Mouse (Mus musculus): ENCODE results near the gene Efhc1. TPM values are rescaled to one million over a fixed set of nuclear protein-coding genes. Genes with fewer than 3 reads are reported as not detected.

Gene Efhc1
- polyA plus RNA-seq, 1 experiment from 2014 or later: 3.6 TPM

- no peak; the same call in 1 of the 2 replicates for ATAC-seq (ENCODE audit: low FRiP score, low read depth)
- WGBS: 54% methylated on average over 7 of the region's 7 CpGs
Observed at GRCm38 (mm10) chr1:20995331-20995986, 44.0 kb downstream of the Efhc1 start.

GRCm38 (mm10) chr1:20996603-20997327 lies 45.3 kb downstream of the Efhc1 start:
- H3K4me3 ChIP-seq: no peak overlapping the region
- no peak for ATAC-seq (ENCODE audit: low FRiP score, low read depth)
- no peak overlapping the region for H3K4me2 ChIP-seq
- no peaks in the 10 kb centered on the region for H3K9me3 ChIP-seq
- H3K9ac ChIP-seq: no peak overlapping the region
- H3K27me3 ChIP-seq: no peaks in the 10 kb centered on the region
- no peak overlapping the region for H3K27ac ChIP-seq (replicated peaks)
- H3K4me1 ChIP-seq (replicated peaks): no peaks in the 10 kb centered on the region
- WGBS: 53% methylated on average over 17 of the region's 17 CpGs
- H3K36me3 ChIP-seq: no peaks in the 10 kb centered on the region

More at GRCm38 (mm10) chr1:20995331-20995986, 44.0 kb downstream of the Efhc1 start:
- Histone ChIP-seq H3K36me3 (no peaks in the 10 kb centered on the region), H3K4me3 (no peak overlapping the region), H3K9me3 (no peaks in the 10 kb centered on the region), H3K4me2 (no peak overlapping the region), H3K9ac (no peak overlapping the region), H3K27ac (replicated peaks) (no peak overlapping the region), H3K4me1 (replicated peaks) (no peaks in the 10 kb centered on the region), H3K27me3 (no peaks in the 10 kb centered on the region)

DNA sequence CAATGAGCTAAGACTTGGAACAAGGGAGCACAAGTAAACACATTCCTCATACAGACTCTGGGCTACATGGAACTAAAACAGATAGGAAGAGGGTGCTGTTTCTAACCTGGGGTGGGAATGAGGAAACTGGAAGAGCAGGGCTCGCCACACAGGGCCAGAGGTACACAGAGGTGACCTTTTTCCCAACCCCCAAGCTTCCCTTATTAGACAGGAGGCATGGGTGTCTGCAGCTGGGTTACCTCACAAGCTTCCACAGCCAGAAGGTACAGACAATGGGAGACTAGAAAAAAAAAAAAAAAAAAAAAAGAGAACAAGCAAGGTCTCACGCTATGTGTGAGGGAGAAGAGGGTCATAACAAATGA lies 45.9 kb downstream of the Efhc1 start:
- 68% methylated on average over 2 of the region's 2 CpGs for WGBS
- no peaks in the 10 kb centered on the region for H3K9me3 ChIP-seq
- H3K4me3 ChIP-seq: no peak overlapping the region
- no peak overlapping the region for H3K27ac ChIP-seq (replicated peaks)
- no peaks in the 10 kb centered on the region for H3K27me3 ChIP-seq
- no peaks in the 10 kb centered on the region for H3K4me1 ChIP-seq (replicated peaks)
- ATAC-seq (ENCODE audit: low FRiP score, low read depth): no peak
- H3K4me2 ChIP-seq: no peak overlapping the region
- H3K9ac ChIP-seq: no peak overlapping the region
- no peaks in the 10 kb centered on the region for H3K36me3 ChIP-seq

GRCm38 (mm10) chr1:20997881-20998389 lies 46.5 kb downstream of the Efhc1 start:
- Histone ChIP-seq H3K36me3 (no peaks in the 10 kb centered on the region), H3K9ac (no peak overlapping the region), H3K27me3 (no peaks in the 10 kb centered on the region), H3K4me1 (replicated peaks) (0 out of 2 replicates have a peak, but pooled peaks cover 3% of the 10 kb centered on the region), H3K4me2 (no peak overlapping the region), H3K9me3 (no peaks in the 10 kb centered on the region), H3K27ac (replicated peaks) (no peak overlapping the region), H3K4me3 (no peak overlapping the region)
- ATAC-seq (ENCODE audit: low FRiP score, low read depth): no peak
- 51% methylated on average over 13 of the region's 13 CpGs for WGBS

DNA sequence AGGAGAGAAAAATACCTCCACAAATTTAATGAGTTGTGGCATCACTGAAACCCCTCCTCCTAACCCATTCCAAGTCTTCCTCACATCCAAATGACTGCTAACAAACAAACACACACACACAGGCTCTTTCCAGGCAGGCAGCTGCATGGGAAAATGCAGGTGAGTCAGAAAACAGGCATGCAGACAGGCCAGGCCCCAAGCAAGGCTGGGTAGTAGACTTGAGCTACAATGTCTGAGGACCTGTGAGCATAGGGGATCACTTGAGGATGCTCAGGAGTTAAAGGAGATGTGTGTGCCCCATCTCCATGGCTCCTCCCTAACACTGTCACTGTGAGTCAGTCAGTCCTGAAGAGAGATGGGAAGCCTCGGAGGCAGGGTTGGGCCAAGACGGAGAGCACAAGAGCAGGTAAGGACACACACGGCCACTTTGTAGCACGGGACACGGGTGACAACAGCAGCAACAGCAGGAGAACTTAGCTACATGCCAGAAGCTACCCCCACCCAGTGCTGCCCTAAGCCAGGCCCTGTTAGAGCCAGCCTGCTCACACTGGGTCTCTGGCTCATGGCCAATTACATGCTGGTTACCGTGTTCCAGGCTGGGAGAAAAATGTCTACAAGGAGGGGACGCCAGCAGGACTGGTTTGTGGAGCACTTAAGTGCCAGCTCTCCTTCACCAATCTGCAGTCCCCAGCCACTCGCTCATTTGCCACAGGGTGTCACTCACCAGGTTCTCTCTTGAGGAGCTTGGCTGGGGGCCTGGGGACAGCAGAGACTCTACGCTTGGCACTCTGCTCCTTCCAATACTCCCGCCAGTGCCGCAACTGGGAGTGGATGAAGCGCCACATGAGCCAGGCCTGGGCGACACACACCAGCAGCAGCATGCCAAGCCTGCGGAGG lies 51.1 kb downstream of the Efhc1 start:
- no peak overlapping the region for H3K4me2 ChIP-seq
- 70% methylated on average over 14 of the region's 14 CpGs for WGBS
- H3K9me3 ChIP-seq: no peaks in the 10 kb centered on the region
- no peak overlapping the region for H3K4me3 ChIP-seq
- no peak overlapping the region for H3K9ac ChIP-seq
- 0 out of 2 replicates have a peak, but pooled peaks cover 4% of the 10 kb centered on the region for H3K4me1 ChIP-seq (replicated peaks)
- no peak overlapping the region for H3K27ac ChIP-seq (replicated peaks)
- H3K36me3 ChIP-seq: no peaks in the 10 kb centered on the region
- peak; percentile 71 for ATAC-seq (ENCODE audit: low FRiP score, low read depth)
- H3K27me3 ChIP-seq: no peaks in the 10 kb centered on the region

DNA sequence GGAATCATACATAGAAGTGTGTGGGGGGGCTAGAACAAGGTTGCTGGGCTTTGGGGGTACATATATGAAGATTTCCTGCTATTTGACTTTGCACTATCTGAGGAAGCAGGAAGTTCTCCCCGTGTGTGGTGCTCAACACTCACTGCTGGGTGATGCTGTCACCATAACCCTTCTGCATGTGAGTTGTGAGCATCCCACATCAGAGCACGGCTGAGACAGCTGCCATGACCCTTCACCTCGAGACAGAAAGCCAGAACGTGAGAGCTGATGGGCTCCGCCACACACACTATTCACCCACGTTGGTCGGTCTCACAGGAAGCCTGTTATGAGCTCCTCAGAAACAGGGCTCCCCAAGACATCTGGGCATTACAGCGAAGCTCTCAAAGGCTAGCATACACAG lies 53.2 kb downstream of the Efhc1 start:
- 85% methylated on average over 8 of the region's 8 CpGs for WGBS
- Histone ChIP-seq H3K4me3 (no peak overlapping the region), H3K27me3 (no peaks in the 10 kb centered on the region), H3K9me3 (no peaks in the 10 kb centered on the region), H3K36me3 (no peaks in the 10 kb centered on the region), H3K9ac (no peak overlapping the region), H3K27ac (replicated peaks) (no peak overlapping the region), H3K4me2 (no peak overlapping the region), H3K4me1 (replicated peaks) (0 out of 2 replicates have a peak, but pooled peaks cover 4% of the 10 kb centered on the region)
- no peak for ATAC-seq (ENCODE audit: low FRiP score, low read depth)

DNA sequence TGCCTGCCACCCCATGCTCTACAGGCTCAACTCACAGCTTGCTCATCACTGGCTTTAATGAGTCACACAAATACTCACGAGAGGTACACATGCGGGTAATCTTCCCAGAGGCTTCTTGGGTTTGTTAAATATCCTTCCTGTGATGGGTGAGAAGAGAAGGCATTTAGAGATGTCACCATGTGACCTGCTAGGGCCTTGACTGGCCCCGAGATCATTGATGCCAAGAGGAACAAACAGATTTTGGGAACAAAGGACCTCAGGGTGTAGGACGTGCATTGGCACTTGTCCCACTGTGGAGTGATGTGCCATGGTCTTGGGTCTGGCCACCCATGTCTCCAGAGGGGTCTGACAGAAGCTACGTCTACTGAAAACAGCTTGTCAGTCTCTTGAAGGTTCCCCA lies 55.3 kb downstream of the Efhc1 start:
- H3K27me3 ChIP-seq: no peaks in the 10 kb centered on the region
- no peak overlapping the region for H3K9ac ChIP-seq
- 85% methylated on average over 5 of the region's 5 CpGs for WGBS
- H3K9me3 ChIP-seq: no peaks in the 10 kb centered on the region
- H3K27ac ChIP-seq (replicated peaks): no peak overlapping the region
- no peak for ATAC-seq (ENCODE audit: low FRiP score, low read depth)
- H3K4me3 ChIP-seq: no peak overlapping the region
- H3K36me3 ChIP-seq: no peaks in the 10 kb centered on the region
- H3K4me2 ChIP-seq: no peak overlapping the region
- 0 out of 2 replicates have a peak, but pooled peaks cover 4% of the 10 kb centered on the region for H3K4me1 ChIP-seq (replicated peaks)

GRCm38 (mm10) chr1:21007941-21008701 lies 56.7 kb downstream of the Efhc1 start:
- Histone ChIP-seq H3K27ac (replicated peaks) (no peak overlapping the region), H3K9me3 (no peaks in the 10 kb centered on the region)

GRCm38 (mm10) chr1:21008891-21009290 lies 57.5 kb downstream of the Efhc1 start:
- H3K36me3 ChIP-seq: no peaks in the 10 kb centered on the region
- no peak overlapping the region for H3K9ac ChIP-seq
- no peak overlapping the region for H3K4me3 ChIP-seq
- H3K4me2 ChIP-seq: no peak overlapping the region
- H3K9me3 ChIP-seq: no peaks in the 10 kb centered on the region
- no peak for ATAC-seq (ENCODE audit: low FRiP score, low read depth)
- no peaks in the 10 kb centered on the region for H3K4me1 ChIP-seq (replicated peaks)
- no peaks in the 10 kb centered on the region for H3K27me3 ChIP-seq
- no peak overlapping the region for H3K27ac ChIP-seq (replicated peaks)
- 74% methylated on average over 4 of the region's 4 CpGs for WGBS

More at GRCm38 (mm10) chr1:21007941-21008701, 56.7 kb downstream of the Efhc1 start:
- H3K4me2 ChIP-seq: no peak overlapping the region
- H3K4me3 ChIP-seq: no peak overlapping the region
- no peaks in the 10 kb centered on the region for H3K27me3 ChIP-seq
- no peak for ATAC-seq (ENCODE audit: low FRiP score, low read depth)
- H3K36me3 ChIP-seq: no peaks in the 10 kb centered on the region
- H3K9ac ChIP-seq: no peak overlapping the region
- WGBS: 77% methylated on average over 7 of the region's 7 CpGs
- H3K4me1 ChIP-seq (replicated peaks): no peaks in the 10 kb centered on the region

GRCm38 (mm10) chr1:21010282-21010800 lies 58.9 kb downstream of the Efhc1 start:
- H3K27ac ChIP-seq (replicated peaks): no peak overlapping the region
- ATAC-seq (ENCODE audit: low FRiP score, low read depth): no peak
- no peak overlapping the region for H3K9ac ChIP-seq
- no peak overlapping the region for H3K4me3 ChIP-seq
- no peak overlapping the region for H3K4me2 ChIP-seq
- no peaks in the 10 kb centered on the region for H3K9me3 ChIP-seq
- H3K27me3 ChIP-seq: no peaks in the 10 kb centered on the region
- H3K36me3 ChIP-seq: no peaks in the 10 kb centered on the region
- WGBS: 85% methylated on average over 6 of the region's 6 CpGs
- H3K4me1 ChIP-seq (replicated peaks): 0 out of 2 replicates have a peak, but pooled peaks cover 2% of the 10 kb centered on the region

DNA sequence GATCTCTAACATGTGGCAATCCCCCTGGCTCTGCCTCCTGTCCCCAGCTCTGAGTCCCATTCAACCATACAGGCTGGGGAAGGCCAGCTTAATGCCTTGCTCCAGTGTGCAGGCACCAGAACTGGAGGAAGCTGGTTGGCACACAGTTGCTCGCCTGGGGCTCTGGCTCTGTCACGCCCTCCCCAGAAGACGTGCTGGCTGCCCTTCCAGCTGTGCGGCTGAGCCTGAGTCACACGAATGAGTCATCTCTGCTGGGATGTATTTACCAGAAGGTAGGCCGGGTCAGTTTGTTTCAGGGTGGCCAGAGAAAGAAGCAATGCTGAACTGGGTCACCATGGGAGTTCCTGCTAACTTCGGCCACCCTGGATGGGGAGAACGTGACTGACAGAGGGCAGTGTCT lies 63.0 kb downstream of the Efhc1 start:
- Histone ChIP-seq H3K9ac (no peak overlapping the region), H3K4me2 (no peak overlapping the region), H3K9me3 (no peaks in the 10 kb centered on the region), H3K4me3 (no peak overlapping the region), H3K27ac (replicated peaks) (no peak overlapping the region), H3K4me1 (replicated peaks) (0 out of 2 replicates have a peak, but pooled peaks cover 2% of the 10 kb centered on the region), H3K36me3 (no peaks in the 10 kb centered on the region), H3K27me3 (no peaks in the 10 kb centered on the region)
- no peak; the same call in 1 of the 2 replicates for ATAC-seq (ENCODE audit: low FRiP score, low read depth)
- WGBS: 64% methylated on average over 8 of the region's 8 CpGs
